Mouse (Mus musculus) MEL (cell line): ENCODE results near the gene Vmn1r40. TPM values are rescaled to one million over a fixed set of nuclear protein-coding genes. Genes with fewer than 3 reads are reported as not detected.

Experiments
- DNase-seq: peaks from one replicate; pipeline ENCODE4 v3.0.0; 2011; ENCODE audit warnings: low read depth, low spot score
- H3K27ac ChIP-seq: 2 replicates; pipeline ENCODE4 v1.5.1; 2012; ENCODE audit warnings: low read depth, mild to moderate bottlenecking, control low read depth, low read length, moderate library complexity; ENCODE audit not compliant: control insufficient read depth
- H3K27me3 ChIP-seq, 2 experiments: fragments of 150-350 bp in 1 of 2; sonication (generic) in 1 of 2; 2 replicates each; pipeline ENCODE4 v1.6.1; 2012; ENCODE audit warnings: low read length in 2 of 2, mild to moderate bottlenecking in 2 of 2, improper control_type of control experiment in 1 of 2, moderate library complexity in 1 of 2; ENCODE audit not compliant: insufficient read depth in 2 of 2, control insufficient read depth in 1 of 2
- H3K36me3 ChIP-seq, 2 experiments: 2 replicates each; pipeline ENCODE4 v1.6.1; 2012 to 2014; ENCODE audit warnings: low read length in 2 of 2, improper control_type of control experiment in 1 of 2, inconsistent platforms in 1 of 2, mild to moderate bottlenecking in 1 of 2; ENCODE audit not compliant: insufficient read depth in 2 of 2, control insufficient read depth in 1 of 2
- H3K4me1 ChIP-seq, 2 experiments: fragments of 150-350 bp in 1 of 2; sonication (generic) in 1 of 2; 2 replicates each; pipeline ENCODE4 v1.6.1; 2012; ENCODE audit warnings: low read length in 2 of 2, improper control_type of control experiment in 1 of 2, mild to moderate bottlenecking in 1 of 2; ENCODE audit not compliant: insufficient read depth in 2 of 2, control insufficient read depth in 1 of 2
- H3K4me3 ChIP-seq, 2 experiments: fragments of 150-350 bp in 1 of 2; sonication (generic) in 1 of 2; 2 replicates each; pipeline ENCODE4 v1.5.1; 2012; ENCODE audit warnings: low read depth in 2 of 2, low read length in 2 of 2, mild to moderate bottlenecking in 2 of 2, moderate library complexity in 2 of 2, control low read depth in 1 of 2, improper control_type of control experiment in 1 of 2; ENCODE audit not compliant: control insufficient read depth in 1 of 2, insufficient read depth in 1 of 2
- H3K79me2 ChIP-seq: 2 replicates; pipeline ENCODE4 v1.6.1; 2012; ENCODE audit warnings: mild to moderate bottlenecking, low read length, moderate library complexity; ENCODE audit not compliant: control insufficient read depth, poor library complexity, insufficient read depth
- H3K9ac ChIP-seq: 2 replicates; pipeline ENCODE4 v1.6.1; 2012; ENCODE audit warnings: low read depth, mild to moderate bottlenecking, control low read depth, low read length, moderate library complexity; ENCODE audit not compliant: control insufficient read depth, poor library complexity, severe bottlenecking
- H3K9me3 ChIP-seq: fragments of 150-350 bp; sonication (generic); replicated peaks from 2 replicates; pipeline ENCODE4 v1.6.1; 2012; ENCODE audit warnings: mild to moderate bottlenecking, low read length, improper control_type of control experiment, moderate library complexity; ENCODE audit not compliant: insufficient read depth
- CTCF ChIP-seq, 3 experiments: IDR thresholded peaks in 2 of 3; conservative IDR thresholded peaks in 1 of 3; 2 replicates each; pipeline ENCODE4 v1.5.1; 2011 to 2012; ENCODE audit warnings: low read length in 3 of 3, low read depth in 2 of 3, mild to moderate bottlenecking in 2 of 3, improper control_type of control experiment in 1 of 3, inconsistent platforms in 1 of 3, mixed read lengths in 1 of 3, moderate library complexity in 1 of 3; ENCODE audit not compliant: control insufficient read depth in 1 of 3, insufficient read depth in 1 of 3, poor library complexity in 1 of 3, severe bottlenecking in 1 of 3
- ELF1 ChIP-seq: IDR thresholded peaks from 2 replicates; pipeline ENCODE4 v1.6.1; 2014; ENCODE audit warnings: low read depth, mild to moderate bottlenecking, inconsistent platforms, low read length, improper control_type of control experiment, moderate library complexity
- ETS1 ChIP-seq: IDR thresholded peaks from 2 replicates; pipeline ENCODE4 v1.6.1; 2012; ENCODE audit warnings: low read depth, mild to moderate bottlenecking, inconsistent platforms, low read length, improper control_type of control experiment, moderate library complexity
- GABPA ChIP-seq: IDR thresholded peaks from 2 replicates; pipeline ENCODE4 v1.6.1; 2012; ENCODE audit warnings: low read depth, mild to moderate bottlenecking, inconsistent platforms, low read length, improper control_type of control experiment, moderate library complexity
- JUND ChIP-seq: IDR thresholded peaks from 2 replicates; pipeline ENCODE4 v1.6.1; 2011; ENCODE audit warnings: low read depth, mild to moderate bottlenecking, improper control_type of control experiment, low read length
- MAFK ChIP-seq: IDR thresholded peaks from 2 replicates; pipeline ENCODE4 v1.6.1; 2011; ENCODE audit warnings: low read depth, mild to moderate bottlenecking, low read length, improper control_type of control experiment, borderline replicate concordance
- MAX ChIP-seq: IDR thresholded peaks from 2 replicates; pipeline ENCODE4 v1.6.1; 2011; ENCODE audit warnings: low read length, improper control_type of control experiment
- MEF2A ChIP-seq: IDR thresholded peaks from 2 replicates; pipeline ENCODE4 v1.6.1; 2014; ENCODE audit warnings: low read depth, mild to moderate bottlenecking, inconsistent platforms, low read length, improper control_type of control experiment; ENCODE audit not compliant: poor library complexity, insufficient replicate concordance, severe bottlenecking; ENCODE audit errors: extremely low read depth
- MXI1 ChIP-seq: IDR thresholded peaks from 2 replicates; pipeline ENCODE4 v1.6.1; 2011; ENCODE audit warnings: mild to moderate bottlenecking, low read depth, low read length, improper control_type of control experiment
- MYB ChIP-seq: IDR thresholded peaks from 2 replicates; pipeline ENCODE4 v1.6.1; 2011; ENCODE audit warnings: mild to moderate bottlenecking, low read depth, low read length, improper control_type of control experiment
- MYC ChIP-seq: IDR thresholded peaks from 2 replicates; pipeline ENCODE4 v1.6.1; 2011; ENCODE audit warnings: low read depth, mild to moderate bottlenecking, low read length, improper control_type of control experiment, moderate library complexity
- POLR2AphosphoS5 ChIP-seq: IDR thresholded peaks from 2 replicates; pipeline ENCODE4 v1.6.1; 2012; ENCODE audit warnings: low read depth, borderline replicate concordance, mild to moderate bottlenecking, inconsistent platforms, low read length, moderate library complexity, mixed read lengths
- RAD21 ChIP-seq: IDR thresholded peaks from 2 replicates; pipeline ENCODE4 v1.6.1; 2011; ENCODE audit warnings: mild to moderate bottlenecking, low read depth, low read length, improper control_type of control experiment
- RCOR1 ChIP-seq: IDR thresholded peaks from 2 replicates; pipeline ENCODE4 v1.6.1; 2012; ENCODE audit warnings: low read depth, mild to moderate bottlenecking, inconsistent platforms, low read length, improper control_type of control experiment
- SIN3A ChIP-seq: IDR thresholded peaks from 2 replicates; pipeline ENCODE4 v1.6.1; 2012; ENCODE audit warnings: low read length, improper control_type of control experiment, inconsistent platforms
- SMC3 ChIP-seq: IDR thresholded peaks from 2 replicates; pipeline ENCODE4 v1.6.1; 2011; ENCODE audit warnings: low read depth, low read length, improper control_type of control experiment
- USF2 ChIP-seq, 2 experiments: IDR thresholded peaks; 2 replicates each; pipeline ENCODE4 v1.6.1; 2011 to 2012; ENCODE audit warnings: improper control_type of control experiment in 2 of 2, low read length in 2 of 2, borderline replicate concordance in 1 of 2, inconsistent platforms in 1 of 2, low read depth in 1 of 2, mild to moderate bottlenecking in 1 of 2; ENCODE audit not compliant: insufficient read depth in 1 of 2
- ZC3H11A ChIP-seq: IDR thresholded peaks from 2 replicates; pipeline ENCODE4 v1.6.1; 2012; ENCODE audit warnings: low read depth, mild to moderate bottlenecking, inconsistent platforms, low read length, improper control_type of control experiment
- polyA plus RNA-seq, 2 experiments: library from polyadenylated mRNA; stranded (reverse) in 1 of 2; unstranded in 1 of 2; fragments of >175 nt in 1 of 2; fragments of >200 nt in 1 of 2; gene quantifications; 2 replicates each; pipeline versions ENCODE4 v1.2.1 to v1.2.4; 2012; ENCODE audit warnings: low replicate concordance in 2 of 2, low read depth in 1 of 2; ENCODE audit not compliant: insufficient read length in 2 of 2, insufficient read depth in 1 of 2, missing spikeins in 1 of 2
- total RNA-seq: library from RNA; depleted of rRNA; stranded (reverse); fragments of 300-350 nt; gene quantifications from 2 replicates; pipeline ENCODE4 v1.2.3, GENCODE M21; 2012

The Vmn1r40 gene
- total and polyA plus RNA-seq, 3 experiments: not detected

DNA sequence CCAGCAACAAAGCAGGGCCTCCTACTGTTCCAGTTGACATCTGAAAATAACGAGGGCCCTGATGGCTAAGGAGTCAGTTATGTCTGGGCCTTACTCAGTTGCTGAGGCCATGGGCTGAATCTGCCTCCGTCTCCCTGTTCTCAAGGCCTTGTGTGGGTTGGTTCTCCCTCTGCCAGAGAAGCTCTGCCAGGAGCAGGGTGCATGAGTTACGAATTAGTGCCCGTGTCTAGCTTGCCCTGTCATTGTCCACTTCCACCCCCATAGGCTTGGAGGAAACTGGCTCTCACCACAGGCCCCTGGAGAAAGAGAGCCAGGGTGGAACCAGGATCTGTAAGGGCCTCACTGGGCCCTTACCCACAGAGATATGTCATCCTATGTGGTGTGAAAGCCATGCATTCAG, 28.8 kb upstream of the Vmn1r40 start:
- no peak overlapping the region for H3K27ac ChIP-seq
- H3K27me3 ChIP-seq: no peaks in the 10 kb centered on the region; a peak in 1 of 4 replicates
- no peaks in the 10 kb centered on the region for H3K4me1 ChIP-seq
- no peaks in the 10 kb centered on the region for H3K36me3 ChIP-seq
- H3K9ac ChIP-seq: no peak overlapping the region
- no peaks in the 10 kb centered on the region for H3K9me3 ChIP-seq
- DNase-seq: no peak
- no peak overlapping the region for H3K4me3 ChIP-seq
- TF ChIP-seq ELF1 (no peak), MXI1 (no peak), MEF2A (no peak), RCOR1 (no peak), USF2 (IDR thresholded peaks at IDR 0.05; ENCODE audit: borderline replicate concordance in 1 of 2, insufficient read depth in 1 of 2, low read depth in 1 of 2, low read length in 2 of 2) (no peak), MYC (no peak), ETS1 (no peak), MYB (no peak), JUND (no peak), MAX (no peak), CTCF (IDR thresholded peaks at IDR 0.05 in 2 of 3, conservative IDR thresholded peaks at IDR 0.05 in 1 of 3; ENCODE audit: control insufficient read depth in 1 of 3, insufficient read depth in 1 of 3, low read depth in 2 of 3, low read length in 3 of 3, poor library complexity in 1 of 3, severe bottlenecking in 1 of 3) (no peak), POLR2AphosphoS5 (no peak), RAD21 (no peak), GABPA (no peak)
- H3K79me2 ChIP-seq: no peaks in the 10 kb centered on the region

DNA sequence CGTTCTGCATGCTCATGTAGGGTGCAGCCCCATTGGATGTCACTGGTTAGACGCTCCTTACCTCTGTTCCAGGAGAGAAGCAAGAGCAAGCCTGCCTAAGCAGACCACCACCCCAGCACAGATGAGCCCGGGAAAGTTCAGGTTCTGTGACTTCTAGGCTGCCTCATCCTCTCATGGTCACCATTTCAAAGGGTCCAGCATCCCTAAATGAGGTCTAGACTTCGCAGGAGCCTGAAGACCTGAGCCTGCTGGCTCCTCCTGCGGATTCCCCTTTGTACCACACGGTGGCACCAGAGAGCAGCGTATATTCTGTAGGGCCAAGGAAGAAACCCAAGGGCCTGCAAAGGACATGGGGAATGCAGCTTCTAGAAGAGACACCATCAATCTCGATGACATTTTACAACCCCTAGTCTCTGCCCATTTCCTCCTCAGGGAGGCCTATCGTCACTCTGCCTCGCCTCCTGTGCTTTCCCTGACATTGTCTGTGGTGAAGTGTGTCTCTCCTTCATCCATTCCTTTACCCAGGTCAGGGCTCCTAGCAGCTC, 28.0 kb upstream of the Vmn1r40 start:
- no peak overlapping the region for H3K4me3 ChIP-seq
- H3K36me3 ChIP-seq: no peaks in the 10 kb centered on the region
- peaks cover 0 to 4% of the 10 kb centered on the region in 2 experiments; a peak in 3 of 4 replicates for H3K27me3 ChIP-seq
- peak; percentile 89 to 95 (median 92) for TF ChIP-seq CTCF (IDR thresholded peaks at IDR 0.05 in 2 of 3, conservative IDR thresholded peaks at IDR 0.05 in 1 of 3; ENCODE audit: control insufficient read depth in 1 of 3, insufficient read depth in 1 of 3, low read depth in 2 of 3, low read length in 3 of 3, poor library complexity in 1 of 3, severe bottlenecking in 1 of 3)
- TF ChIP-seq ZC3H11A: peak; percentile 59; the same call in 1 of the 2 replicates
- no peak for TF ChIP-seq SIN3A
- TF ChIP-seq RAD21: peak; percentile 78
- peak; percentile 76 for TF ChIP-seq SMC3
- TF ChIP-seq MAFK: no peak
- TF ChIP-seq, all 39 proteins: peak for 4
- H3K9ac ChIP-seq: no peak overlapping the region
- peak; percentile 75 for DNase-seq
- no peaks in the 10 kb centered on the region for H3K4me1 ChIP-seq
- H3K79me2 ChIP-seq: no peaks in the 10 kb centered on the region
- H3K27ac ChIP-seq: no peak overlapping the region
- no peaks in the 10 kb centered on the region for H3K9me3 ChIP-seq
